Mouse (Mus musculus) ES-Bruce4 (cell line): Measurements from ENCODE around the gene 1600012H06Rik.

Experiments used
- CTCF ChIP-seq: IDR thresholded peaks from one replicate; pipeline ENCODE4 v1.8.1; 2011; ENCODE audit warnings: low read depth, low read length
- EP300 ChIP-seq: IDR thresholded peaks from 2 replicates; pipeline ENCODE4 v1.6.1; 2011; ENCODE audit warnings: low read depth, low read length; ENCODE audit not compliant: insufficient read depth
- POLR2A ChIP-seq: IDR thresholded peaks from one replicate; pipeline ENCODE4 v1.8.1; 2011; ENCODE audit warnings: low read length; ENCODE audit not compliant: insufficient read depth

DNA sequence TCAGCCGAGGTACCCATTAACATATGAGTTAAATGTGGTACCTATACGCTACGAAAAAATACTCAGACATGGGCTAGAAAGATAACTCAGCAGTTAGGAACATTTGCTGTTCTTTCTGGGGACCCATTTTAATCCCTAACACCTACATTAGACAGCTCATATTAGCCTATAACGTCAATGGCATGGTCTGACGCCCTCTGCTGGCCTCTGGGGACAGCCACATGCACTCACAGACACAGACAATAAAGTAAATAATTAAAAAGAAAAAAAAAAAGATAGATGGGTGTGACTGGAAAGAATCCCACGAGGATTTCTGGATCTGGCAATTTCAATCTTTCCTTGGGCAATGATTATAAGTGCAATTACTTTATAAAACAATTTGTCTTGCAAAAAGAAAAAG, 30.6 kb upstream of the 1600012H06Rik start:
- TF ChIP-seq POLR2A, result no peak
- TF ChIP-seq CTCF, result peak; percentile 56
- no peak for TF ChIP-seq EP300
